Comparison of ENCODE assay signal across 27 mouse cellular contexts in the genomic region with DNA sequence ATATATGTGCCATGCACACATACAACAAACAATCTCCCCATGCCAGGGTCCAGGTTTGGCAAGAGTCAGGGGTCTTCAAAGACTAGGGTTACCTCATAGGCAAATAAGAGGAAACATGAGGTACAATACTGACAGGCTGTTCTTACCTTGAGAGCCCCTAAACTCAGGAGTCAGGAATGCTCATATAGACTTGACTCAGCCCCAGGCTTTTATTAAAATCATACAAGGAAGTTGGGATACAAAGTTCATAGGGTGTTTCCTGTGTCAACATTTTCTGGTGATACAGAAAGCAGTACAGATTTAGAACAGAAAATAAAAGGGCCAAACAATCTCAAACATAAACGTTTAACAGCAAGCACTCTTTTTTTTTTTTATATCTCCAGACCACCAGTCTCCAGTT.
A peak's percentile ranks its signal among the peaks of the same experiment; 100 is the strongest.
DNase-seq lines count a peak whose midpoint lies in the region; ATAC-seq and TF ChIP-seq lines count a peak whose summit lies in the region.
"Had no signal": no experiment of that assay in that cellular context is flagged by ENCODE, and none has a peak within 500 bp of the region (broad histone marks: within the 10 kb centered on the region; RNA-seq: fewer than 3 reads in every experiment).

No protein-coding gene starts in this region.

- no peak overlapping the region for H3K9ac ChIP-seq in intestine, embryonic 14.5 days (ENCODE audit: low read length)
- H3K9ac ChIP-seq in intestine, embryonic 15.5 days: no peak overlapping the region
- no peak overlapping the region for H3K9ac ChIP-seq in stomach, embryonic 15.5 days
- no peak overlapping the region for H3K9ac ChIP-seq in stomach, postnatal 0 days (ENCODE audit: low read length)
- H3K9ac ChIP-seq: embryonic facial prominence, embryonic 12.5 days; forebrain, embryonic 12.5 days had no signal

- no peak overlapping the region for H3K4me3 ChIP-seq in intestine, embryonic 14.5 days (ENCODE audit: low read depth, low read length)
- no peak overlapping the region for H3K4me3 ChIP-seq in intestine, embryonic 15.5 days (replicated peaks)
- H3K4me3 ChIP-seq in stomach, embryonic 15.5 days (replicated peaks): no peak overlapping the region
- no peak overlapping the region for H3K4me3 ChIP-seq in stomach, postnatal 0 days (ENCODE audit: low read depth, low read length)
- H3K4me3 ChIP-seq: embryonic facial prominence, embryonic 10.5 days; embryonic facial prominence, embryonic 12.5 days; erythroblast, embryonic 14.5 days; forebrain, embryonic 10.5 days; forebrain, embryonic 12.5 days had no signal

- WGBS in intestine, embryonic 14.5 days: 41% methylated on average over 1 of the region's 1 CpGs
- 30% methylated on average over 1 of the region's 1 CpGs for WGBS in intestine, embryonic 15.5 days
- 9% methylated on average over 1 of the region's 1 CpGs for WGBS in large intestine, adult 2 months
- 29% methylated on average over 1 of the region's 1 CpGs for whole genome bisulfite sequencing in stomach, embryonic 15.5 days
- 11% methylated on average over 1 of the region's 1 CpGs for WGBS in stomach, postnatal 0 days

- H3K9me3 ChIP-seq in intestine, embryonic 14.5 days (ENCODE audit: control insufficient read depth, low read length): no peaks in the 10 kb centered on the region
- H3K9me3 ChIP-seq in intestine, embryonic 15.5 days: no peaks in the 10 kb centered on the region
- no peaks in the 10 kb centered on the region for H3K9me3 ChIP-seq in stomach, embryonic 15.5 days
- no peaks in the 10 kb centered on the region for H3K9me3 ChIP-seq in stomach, postnatal 0 days (ENCODE audit: control insufficient read depth, low read length)
- H3K9me3 ChIP-seq: embryonic facial prominence, embryonic 10.5 days; embryonic facial prominence, embryonic 12.5 days; forebrain, embryonic 10.5 days; forebrain, embryonic 12.5 days; G1E had no signal

- TF ChIP-seq EP300 in stomach, postnatal 0 days (optimal IDR thresholded peaks at IDR 0.05): no peak

- H3K27ac ChIP-seq in intestine, embryonic 14.5 days (ENCODE audit: low read depth): no peak overlapping the region
- no peak overlapping the region for H3K27ac ChIP-seq in intestine, embryonic 15.5 days
- no peak overlapping the region for H3K27ac ChIP-seq in stomach, embryonic 15.5 days
- H3K27ac ChIP-seq in stomach, postnatal 0 days (replicated peaks): no peak overlapping the region
- H3K27ac ChIP-seq: embryonic facial prominence, embryonic 10.5 days; embryonic facial prominence, embryonic 12.5 days; forebrain, embryonic 10.5 days; forebrain, embryonic 12.5 days had no signal

- DNase-seq in intestine, embryonic 14.5 days (ENCODE audit: low spot score): no peak
- DNase-seq in large intestine, adult 2 months (ENCODE audit: low read depth, low spot score): peak; percentile 42
- no peak for DNase-seq in stomach, postnatal 0 days (ENCODE audit: low spot score)
- DNase-seq in lung, postnatal 36 days: no peak
- DNase-seq in right cerebral cortex, postnatal 4 days: no peak
- DNase-seq: adrenal gland, adult 8-10 months; adrenal gland, postnatal 14 days; adrenal gland, postnatal 36 days; B cell, adult 2 months; cerebellum, adult 11-12 months; cerebellum, adult 2 months; cerebellum, adult 9-10 months; cerebellum, postnatal 10 days; cerebellum, postnatal 25 days had no signal

- no peak for TF ChIP-seq CTCF in stomach, postnatal 0 days (IDR thresholded peaks at IDR 0.05; ENCODE audit: low read depth)

- H3K4me1 ChIP-seq in intestine, embryonic 14.5 days (replicated peaks; ENCODE audit: control insufficient read depth, insufficient read depth, low read length): no peaks in the 10 kb centered on the region
- H3K4me1 ChIP-seq in intestine, embryonic 15.5 days (replicated peaks): no peaks in the 10 kb centered on the region
- H3K4me1 ChIP-seq in stomach, embryonic 15.5 days: no peaks in the 10 kb centered on the region
- H3K4me1 ChIP-seq in stomach, postnatal 0 days (replicated peaks; ENCODE audit: control insufficient read depth, insufficient read depth): no peaks in the 10 kb centered on the region
- H3K4me1 ChIP-seq: embryonic facial prominence, embryonic 10.5 days; embryonic facial prominence, embryonic 12.5 days; forebrain, embryonic 10.5 days; forebrain, embryonic 12.5 days had no signal

- ATAC-seq in intestine, embryonic 14.5 days (replicated peaks; ENCODE audit: low FRiP score, low TSS enrichment, low read depth): 0 out of 2 replicates have a peak, but pooled peaks have one; percentile 27
- ATAC-seq in intestine, embryonic 15.5 days: no peak
- peak; percentile 63; the same call in 1 of the 2 replicates for ATAC-seq in stomach, embryonic 15.5 days (ENCODE audit: insufficient read depth, low FRiP score, low read depth)
- peak; percentile 93 for ATAC-seq in stomach, postnatal 0 days (ENCODE audit: low FRiP score, low TSS enrichment)
- ATAC-seq: activated CD4-positive, CD25-positive, alpha-beta regulatory T cell, adult 4 months; CD4-positive, CD25-positive, alpha-beta regulatory T cell, adult 4 months; forebrain, embryonic 14.5 days; Patski had no signal

- no peak overlapping the region for H3K4me2 ChIP-seq in intestine, embryonic 14.5 days (ENCODE audit: low read length)
- H3K4me2 ChIP-seq in intestine, embryonic 15.5 days (replicated peaks): no peak overlapping the region
- no peak overlapping the region for H3K4me2 ChIP-seq in stomach, embryonic 15.5 days
- H3K4me2 ChIP-seq in stomach, postnatal 0 days (replicated peaks; ENCODE audit: low read depth): no peak overlapping the region
- H3K4me2 ChIP-seq: embryonic facial prominence, embryonic 12.5 days; forebrain, embryonic 12.5 days had no signal

- no peaks in the 10 kb centered on the region for H3K36me3 ChIP-seq in intestine, embryonic 14.5 days (ENCODE audit: control insufficient read depth, insufficient read depth, low read length)
- no peaks in the 10 kb centered on the region for H3K36me3 ChIP-seq in intestine, embryonic 15.5 days
- H3K36me3 ChIP-seq in stomach, embryonic 15.5 days: no peaks in the 10 kb centered on the region
- H3K36me3 ChIP-seq in stomach, postnatal 0 days (ENCODE audit: control insufficient read depth, insufficient read depth, low read length): no peaks in the 10 kb centered on the region
- H3K36me3 ChIP-seq: embryonic facial prominence, embryonic 10.5 days; embryonic facial prominence, embryonic 12.5 days; forebrain, embryonic 10.5 days; forebrain, embryonic 12.5 days; G1E had no signal

- H3K27me3 ChIP-seq in intestine, embryonic 14.5 days (replicated peaks; ENCODE audit: control insufficient read depth, insufficient read depth, low read length): no peaks in the 10 kb centered on the region
- H3K27me3 ChIP-seq in intestine, embryonic 15.5 days (replicated peaks): no peaks in the 10 kb centered on the region
- no peaks in the 10 kb centered on the region for H3K27me3 ChIP-seq in stomach, embryonic 15.5 days (replicated peaks)
- no peaks in the 10 kb centered on the region for H3K27me3 ChIP-seq in stomach, postnatal 0 days (ENCODE audit: control insufficient read depth, insufficient read depth, low read length)
- H3K27me3 ChIP-seq: CH12.LX; embryonic facial prominence, embryonic 12.5 days; forebrain, embryonic 12.5 days; Patski had no signal
